In the genomic region with DNA sequence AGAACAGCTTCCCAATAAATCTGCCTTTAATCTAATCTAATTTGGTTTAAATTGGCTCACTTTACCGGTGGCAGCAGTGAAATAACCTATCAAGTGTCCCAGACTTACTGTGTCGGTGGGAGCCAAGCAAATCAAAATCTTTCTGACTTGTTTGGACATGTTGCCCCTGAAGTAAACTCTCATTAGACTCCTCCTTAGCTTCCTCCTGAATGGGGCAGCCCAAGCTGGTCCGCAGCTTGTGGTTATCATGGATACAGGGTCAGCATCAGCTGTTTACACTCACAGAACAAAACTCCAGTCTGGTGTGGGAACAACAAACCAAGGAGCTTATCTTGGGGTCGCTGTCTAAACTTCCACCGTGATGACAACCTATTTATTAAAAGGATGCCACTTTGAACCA, we compare ENCODE assay signal across 14 mouse cellular contexts.
"Had no signal": no experiment of that assay in that cellular context is flagged by ENCODE, and none has a peak within 500 bp of the region (broad histone marks: within the 10 kb centered on the region; RNA-seq: fewer than 3 reads in every experiment).

No protein-coding gene starts in this region.

- H3K4me1 ChIP-seq: neural tube, embryonic 12.5 days had no signal

- H3K4me3 ChIP-seq: midbrain, embryonic 10.5 days; midbrain, embryonic 12.5 days; neural tube, embryonic 12.5 days had no signal

- DNase-seq: lung, adult 18-20 months; lung, embryonic 14.5 days; lung, postnatal 10 days; lung, postnatal 4 days; midbrain, embryonic 14.5 days; right cerebral cortex, postnatal 14 days; spleen, adult 18-20 months; thymus, adult 18-20 months; thymus, postnatal 25 days; thymus, postnatal 4 days had no signal

- ATAC-seq: midbrain, embryonic 16.5 days had no signal

- H3K36me3 ChIP-seq: midbrain, embryonic 12.5 days; neural tube, embryonic 12.5 days had no signal

- H3K4me2 ChIP-seq: lung, embryonic 14.5 days; midbrain, embryonic 12.5 days; neural tube, embryonic 12.5 days had no signal

- H3K27ac ChIP-seq: midbrain, embryonic 10.5 days; midbrain, embryonic 12.5 days; neural tube, embryonic 12.5 days had no signal

- H3K9me3 ChIP-seq: neural tube, embryonic 12.5 days had no signal

- H3K27me3 ChIP-seq: midbrain, embryonic 12.5 days; neural tube, embryonic 12.5 days had no signal

- H3K9ac ChIP-seq: lung, embryonic 14.5 days; midbrain, embryonic 12.5 days; neural tube, embryonic 12.5 days had no signal
